Mouse (Mus musculus) gonadal fat pad, adult 2 months (tissue): ENCODE data around the gene Ctnna3. TPM values are rescaled to one million over a fixed set of nuclear protein-coding genes. Genes with fewer than 3 reads are reported as not detected.
"Not testable (repeated sequence)": the region's sequence is repeated elsewhere in the genome, so short reads cannot be mapped to it uniquely, and the experiment has no call there.

ENCODE experiments used
- DNase-seq: peaks from one replicate; pipeline ENCODE4 v3.0.0-alpha.2; 2012; ENCODE audit warnings: low read depth
- polyA plus RNA-seq: library from polyadenylated mRNA; depleted of rRNA; stranded (reverse); fragments of >200 nt; gene quantifications from 2 replicates; pipeline ENCODE4 v1.2.3, GENCODE M21; 2012

Gene Ctnna3
- polyA plus RNA-seq, 1 experiment: 0.50 TPM

DNA sequence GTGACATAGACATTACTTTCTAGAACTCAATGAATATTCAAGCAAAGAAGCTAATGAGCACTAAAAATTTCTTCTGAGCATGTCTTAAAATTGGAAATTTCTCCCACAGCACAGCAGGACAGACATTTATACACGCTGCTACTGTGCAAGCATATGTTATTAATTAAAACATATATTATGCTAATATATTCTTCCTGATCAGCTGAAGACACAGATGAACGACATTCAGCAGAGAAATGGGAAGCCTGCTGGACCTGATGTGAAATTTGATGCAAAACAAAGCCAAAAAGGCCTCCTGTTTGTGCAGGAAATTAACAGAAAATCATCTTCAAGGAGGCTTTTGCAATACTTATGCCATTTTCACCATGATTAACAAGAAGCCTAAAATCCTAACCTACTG lies 1114.5 kb downstream of the Ctnna3 start:
- DNase-seq: no peak

GRCm38 (mm10) chr10:64571311-64571710 lies 1141.4 kb downstream of the Ctnna3 start:
- no peak for DNase-seq

DNA sequence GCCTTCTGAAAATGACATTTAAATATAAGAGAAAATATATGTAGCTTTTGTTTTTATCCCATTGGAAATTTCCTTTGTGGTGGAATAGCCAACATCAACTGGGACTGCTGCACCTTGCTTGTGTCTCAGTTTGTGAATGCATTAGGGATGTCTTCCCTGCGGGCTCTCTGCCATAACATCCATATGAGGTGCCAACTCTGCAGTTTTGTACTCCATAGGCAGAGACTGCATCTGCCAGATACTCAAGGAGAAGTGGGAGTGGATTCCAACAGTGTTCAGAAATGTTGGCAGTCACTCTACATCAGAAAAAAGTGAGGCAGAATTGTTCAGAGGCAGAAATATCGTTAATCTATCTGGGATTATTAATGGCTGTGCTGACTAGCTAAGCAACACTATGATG lies 1158.2 kb downstream of the Ctnna3 start:
- DNase-seq: no peak

- no peak for DNase-seq
Observed at GRCm38 (mm10) chr10:64636760-64637159, 1206.9 kb downstream of the Ctnna3 start.

DNA sequence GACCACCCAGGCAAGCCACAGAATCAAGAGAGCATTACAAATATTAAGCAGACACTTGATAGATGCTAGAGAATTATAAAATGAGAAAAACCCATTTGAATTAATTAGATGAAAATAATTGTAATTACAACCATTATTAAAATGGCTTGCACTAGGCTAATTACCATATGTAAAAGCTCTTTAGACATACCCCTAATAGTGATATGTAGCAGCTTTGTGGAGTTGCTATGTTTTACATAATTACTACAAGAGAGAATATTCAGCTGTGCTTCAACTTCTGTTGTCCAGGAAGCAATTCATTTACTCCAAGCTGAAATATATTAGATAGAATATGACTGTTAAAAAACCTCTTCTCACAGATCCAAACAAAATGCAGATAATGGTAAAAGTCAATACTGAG lies 1209.2 kb downstream of the Ctnna3 start:
- DNase-seq: no peak

DNA sequence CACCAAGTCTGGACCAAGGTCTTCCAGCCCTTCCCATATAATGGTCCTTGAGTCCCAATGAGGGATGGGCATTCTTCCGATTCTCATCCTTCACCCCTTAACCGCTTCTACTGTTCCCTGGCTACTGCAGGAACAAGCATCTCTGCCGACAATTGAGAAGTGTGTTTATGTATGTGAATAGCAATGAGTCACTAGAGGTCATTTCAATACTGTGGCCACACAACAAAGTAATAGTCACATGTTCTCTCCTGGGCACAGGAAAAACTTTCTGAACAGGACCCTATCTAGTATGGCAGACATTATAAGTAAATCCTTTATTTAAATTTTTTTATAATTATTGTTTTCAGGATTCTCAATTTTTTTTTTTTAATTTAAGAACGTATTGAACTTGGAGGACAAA lies 1211.2 kb downstream of the Ctnna3 start:
- DNase-seq: no peak

GRCm38 (mm10) chr10:64641576-64641975 lies 1211.7 kb downstream of the Ctnna3 start:
- DNase-seq: no peak

DNA sequence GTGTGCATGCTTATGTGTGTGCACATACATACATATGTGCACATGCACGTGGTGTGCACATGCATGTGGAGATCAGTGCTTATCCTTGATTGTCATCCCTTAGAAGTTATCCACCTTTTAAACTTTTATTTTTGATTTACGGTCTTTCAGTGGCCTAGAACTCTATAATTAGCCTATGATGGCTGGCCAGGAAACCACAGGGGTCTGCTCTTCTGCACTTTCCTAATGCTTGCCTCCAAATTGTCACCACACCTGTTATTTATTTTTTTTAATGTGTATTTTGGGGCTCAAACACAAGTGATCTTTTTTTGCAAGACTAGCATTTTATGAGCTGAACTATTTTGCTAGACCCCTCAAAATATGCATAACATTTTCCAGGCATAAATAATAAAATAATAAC lies 1214.1 kb downstream of the Ctnna3 start:
- DNase-seq: no peak

DNA sequence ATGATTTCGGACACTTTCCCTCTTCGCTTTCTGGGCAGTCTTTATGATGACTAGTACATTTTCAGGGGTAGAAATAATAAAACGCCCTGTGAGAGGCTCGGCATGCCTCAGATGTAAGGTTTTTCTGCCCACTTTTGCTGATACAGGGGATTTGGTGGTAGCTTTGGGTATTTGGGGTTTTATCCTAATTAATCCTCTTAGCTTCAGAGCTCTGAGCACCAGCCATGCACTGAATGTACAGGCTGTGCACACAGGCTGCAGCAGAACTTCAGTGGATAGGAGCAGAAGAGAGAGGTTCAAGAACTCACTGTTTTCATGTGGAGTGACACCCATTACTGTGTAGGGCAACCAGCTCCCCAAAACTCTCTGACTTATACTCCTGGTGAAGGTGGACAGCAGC lies 1231.3 kb downstream of the Ctnna3 start:
- no peak for DNase-seq

- DNase-seq: no peak
Observed at GRCm38 (mm10) chr10:64671469-64671868, 1241.6 kb downstream of the Ctnna3 start.

GRCm38 (mm10) chr10:64675796-64676195 lies 1245.9 kb downstream of the Ctnna3 start:
- DNase-seq: no peak

DNA sequence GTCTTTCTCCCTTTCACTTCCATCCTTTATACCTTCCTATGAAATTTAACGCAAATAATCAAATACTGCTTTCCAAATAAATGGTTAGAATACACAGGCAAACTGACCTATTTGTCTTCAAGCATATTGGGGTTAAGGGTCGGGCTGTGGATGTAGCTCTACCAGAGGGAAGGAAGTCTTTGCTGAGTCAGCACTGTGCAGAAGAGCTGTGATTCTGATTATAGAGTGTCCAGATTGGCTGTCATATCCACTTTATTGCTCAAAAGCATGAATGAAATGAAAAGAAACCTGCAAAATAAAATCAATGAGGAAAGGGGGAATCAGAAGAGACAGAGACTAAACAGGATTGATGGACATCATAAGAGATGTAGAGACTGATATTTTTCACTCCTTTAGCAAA lies 1280.1 kb downstream of the Ctnna3 start:
- DNase-seq: no peak

DNA sequence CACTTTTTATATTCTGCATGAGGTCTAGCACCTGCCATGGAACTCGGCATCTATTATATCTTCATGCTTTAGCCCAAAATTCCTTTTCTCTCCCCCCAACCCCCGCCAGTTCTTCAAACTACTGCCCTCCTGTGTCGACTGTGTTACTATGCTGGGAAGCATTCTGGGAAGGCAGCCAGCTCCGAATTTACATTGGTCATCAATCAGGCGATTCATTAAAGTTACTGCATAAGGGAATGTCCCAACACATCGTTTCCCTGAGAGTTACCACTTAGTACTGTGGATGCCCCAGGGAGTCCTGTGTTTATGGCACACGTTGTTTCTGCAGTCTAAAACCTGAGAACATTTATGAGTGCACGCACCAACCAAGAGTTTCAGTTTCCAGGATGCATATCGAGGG lies 1288.1 kb downstream of the Ctnna3 start:
- DNase-seq: no peak

DNA sequence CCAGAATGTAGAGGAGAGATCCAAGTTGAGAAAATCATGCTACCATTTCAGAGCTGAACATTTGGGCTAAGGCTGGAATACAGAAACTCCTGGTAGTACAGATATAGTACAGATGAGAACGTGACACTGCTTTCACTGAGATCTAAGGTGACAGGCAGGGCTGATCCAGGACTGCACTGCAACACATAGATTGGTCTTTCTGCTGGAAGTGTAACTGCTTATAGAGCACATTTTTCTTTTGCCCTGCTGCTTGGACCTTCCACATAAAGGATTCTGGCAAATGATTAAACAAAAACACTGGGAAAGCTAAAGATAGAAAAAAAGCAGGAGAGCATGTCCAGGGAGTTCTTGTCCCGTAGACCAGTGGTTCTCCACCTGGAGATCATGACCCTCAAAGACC lies 1305.8 kb downstream of the Ctnna3 start:
- no peak for DNase-seq

GRCm38 (mm10) chr10:64736616-64737015 lies 1306.7 kb downstream of the Ctnna3 start:
- DNase-seq: no peak

GRCm38 (mm10) chr10:64741721-64742120 lies 1311.8 kb downstream of the Ctnna3 start:
- not testable (repeated sequence) for DNase-seq

- DNase-seq: not testable (repeated sequence)
Observed at GRCm38 (mm10) chr10:64744099-64744498, 1314.2 kb downstream of the Ctnna3 start.

DNA sequence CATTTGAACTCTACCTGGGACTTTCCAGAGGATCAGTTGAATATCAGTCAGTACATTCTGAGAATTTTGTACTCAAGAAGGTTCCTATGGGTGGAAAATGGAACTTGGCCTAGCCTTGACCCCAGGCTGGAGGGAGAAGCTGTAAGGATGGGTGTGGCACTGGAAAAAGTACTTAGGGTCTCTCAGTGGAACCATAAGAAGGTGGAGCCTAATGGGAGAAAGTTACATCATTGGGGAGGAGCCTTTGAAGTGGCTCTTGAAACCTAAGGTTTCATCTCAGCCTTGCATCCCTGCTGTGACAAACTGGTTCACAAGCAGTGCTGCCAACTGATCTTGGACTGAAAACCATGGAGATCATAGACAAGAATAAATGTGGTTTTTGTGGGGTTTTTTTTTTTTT lies 1318.8 kb downstream of the Ctnna3 start:
- no peak for DNase-seq

GRCm38 (mm10) chr10:64750791-64751190 lies 1320.9 kb downstream of the Ctnna3 start:
- no peak for DNase-seq

DNA sequence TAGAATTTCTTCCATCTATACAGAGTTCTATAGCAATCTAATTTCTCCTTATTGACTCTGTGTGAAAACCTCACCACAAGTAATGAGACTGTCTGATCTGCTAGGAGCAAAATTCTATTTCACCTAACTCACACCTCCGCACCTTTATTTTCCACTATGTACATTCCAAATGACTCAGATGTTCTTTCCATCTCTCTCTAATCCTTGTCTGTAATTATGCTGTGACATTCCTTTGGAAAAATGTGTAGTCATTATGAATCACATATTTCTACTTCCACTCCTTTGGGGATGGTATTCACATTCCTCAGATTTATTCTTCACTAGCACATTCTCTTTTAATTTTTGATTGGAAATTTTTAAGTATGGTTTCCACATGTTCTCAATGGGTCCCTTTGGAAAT lies 1406.4 kb downstream of the Ctnna3 start:
- no peak for DNase-seq

- DNase-seq: no peak
Observed at GRCm38 (mm10) chr10:64861439-64861838, 1431.5 kb downstream of the Ctnna3 start.

DNA sequence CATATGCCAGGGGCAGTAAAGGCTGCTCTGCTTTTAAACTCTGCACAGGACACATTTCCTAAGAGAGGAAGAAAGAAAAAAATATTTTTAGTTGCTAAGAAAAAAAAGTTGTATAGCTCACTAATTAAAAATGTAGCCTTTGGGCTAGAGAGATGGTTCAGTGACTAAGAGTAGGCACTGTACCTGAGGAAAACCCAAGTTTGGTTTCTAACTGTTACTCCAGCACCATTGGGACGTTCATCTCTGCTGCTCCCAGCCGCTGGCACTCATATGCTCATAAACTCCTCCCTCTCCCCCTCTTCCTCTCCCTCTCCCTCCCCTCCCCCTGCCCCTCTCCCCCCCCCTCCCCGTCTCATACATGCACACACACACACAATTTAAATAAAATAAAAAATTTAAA lies 1441.0 kb downstream of the Ctnna3 start:
- DNase-seq: no peak

GRCm38 (mm10) chr10:64876506-64876905 lies 1446.6 kb downstream of the Ctnna3 start:
- DNase-seq: no peak

DNA sequence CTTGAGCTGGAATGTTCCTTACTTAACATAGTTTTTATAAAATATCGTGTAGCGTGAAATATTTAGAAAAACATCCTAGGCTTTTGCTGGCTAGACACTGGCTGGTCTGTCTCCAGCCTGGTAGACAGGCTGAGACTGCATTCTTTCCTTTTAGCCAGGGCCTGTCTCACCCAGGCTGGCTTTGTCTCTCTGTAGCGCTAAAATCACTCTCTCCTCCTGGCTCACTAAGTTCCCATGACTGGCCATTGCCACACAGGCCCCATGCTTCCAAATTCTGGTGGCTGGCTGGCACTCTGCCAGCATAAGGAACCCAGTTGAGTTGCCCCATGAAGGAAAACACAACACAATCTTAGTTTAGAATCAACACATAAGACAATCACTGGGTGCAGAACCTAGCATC lies 1450.0 kb downstream of the Ctnna3 start:
- DNase-seq: no peak

GRCm38 (mm10) chr10:64886946-64887345 lies 1457.0 kb downstream of the Ctnna3 start:
- DNase-seq: no peak
